Mouse (Mus musculus): Measurements from ENCODE around the gene Hipk1.

DNA sequence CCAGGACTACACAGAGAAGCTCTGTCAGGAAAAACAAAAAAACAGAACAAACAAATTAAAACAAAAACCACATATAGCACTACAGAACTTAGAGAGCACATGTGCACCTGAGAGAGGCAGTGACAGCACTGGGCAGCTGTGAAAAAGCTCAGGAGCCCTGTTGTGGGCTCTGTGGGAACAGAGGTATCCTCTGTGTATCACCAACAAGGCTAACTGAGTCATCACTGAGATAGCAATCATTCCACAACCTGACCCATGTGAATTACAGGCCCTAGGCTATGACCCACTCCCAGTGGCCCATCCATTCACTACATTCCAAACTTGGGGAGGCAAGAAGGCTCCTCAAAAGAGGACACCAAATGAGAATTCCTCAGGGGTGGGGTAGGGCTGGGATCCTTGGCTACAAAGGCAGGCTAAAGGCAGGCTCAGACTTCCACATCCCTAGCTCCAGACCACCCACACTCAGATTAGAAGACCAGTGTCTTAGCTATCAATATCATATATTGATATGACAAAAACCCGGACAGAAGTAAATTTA, 94.9 kb downstream of the Hipk1 start:
- TF ChIP-seq POLR2A (IDR thresholded peaks at IDR 0.05; ENCODE audit: low read depth, low read length) (no peak), CTCF (IDR thresholded peaks at IDR 0.05; ENCODE audit: extremely low read depth, insufficient read length, insufficient replicate concordance, low read depth, low read length) (no peak)
